Mouse (Mus musculus): Measurements from ENCODE around the gene Zbtb20. TPM values are rescaled to one million over a fixed set of nuclear protein-coding genes. Genes with fewer than 3 reads are reported as not detected.

Zbtb20 gene
- polyA plus RNA-seq, 1 experiment, result 4.0 TPM

DNA sequence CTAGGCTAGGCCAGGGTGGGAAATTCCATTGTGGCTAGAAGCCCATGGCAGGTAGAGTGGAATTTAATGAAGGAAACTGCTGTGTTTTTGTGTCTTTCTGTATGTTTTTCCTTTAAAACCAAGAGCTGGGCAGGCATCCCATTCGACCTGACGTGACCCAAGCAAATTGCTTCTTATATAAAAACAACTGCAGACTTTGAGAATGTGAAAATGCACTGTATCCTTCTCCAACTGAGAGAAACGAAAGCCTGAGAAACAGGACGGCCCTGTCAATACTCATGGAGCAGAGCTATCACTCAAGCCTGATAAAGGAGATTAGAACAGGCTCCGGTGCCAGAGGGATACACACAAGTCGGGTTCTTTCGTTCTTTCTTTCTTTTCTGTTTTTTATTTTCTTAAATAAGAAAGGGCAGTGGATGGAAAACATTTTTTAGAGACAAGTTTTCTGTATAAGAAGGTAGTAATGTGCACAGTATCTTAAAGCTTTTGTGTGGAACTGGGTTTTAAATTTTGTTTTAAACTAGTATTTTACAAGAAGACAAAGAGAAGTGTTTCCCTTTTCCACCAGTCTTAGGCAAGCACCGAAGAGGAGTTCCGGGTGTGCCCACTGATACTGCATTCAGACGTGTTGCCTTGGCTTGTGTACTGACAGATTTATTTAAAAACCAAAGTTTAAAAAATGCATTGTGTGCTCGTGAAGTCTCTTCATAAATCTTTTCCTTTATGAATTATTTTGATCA lies 458.9 kb downstream of the Zbtb20 start:
- no peaks in the 10 kb centered on the region for H3K36me3 ChIP-seq (ENCODE audit: control insufficient read depth, insufficient read depth)
- H3K79me3 ChIP-seq (ENCODE audit: low read depth), result no peaks in the 10 kb centered on the region
- H3K27me3 ChIP-seq (ENCODE audit: control insufficient read depth, insufficient read depth, insufficient read length), result no peaks in the 10 kb centered on the region
- no peak overlapping the region for H3ac ChIP-seq (ENCODE audit: control insufficient read depth, insufficient read length, low read depth)
- no peak for TF ChIP-seq FOSL1 (IDR thresholded peaks at IDR 0.05; ENCODE audit: insufficient read depth, low read length, poor library complexity, severe bottlenecking)
- no peak for TF ChIP-seq MYOD1 (IDR thresholded peaks at IDR 0.05; ENCODE audit: control insufficient read depth, insufficient read length, low read depth)
- TF ChIP-seq MYOG (IDR thresholded peaks at IDR 0.05; ENCODE audit: control insufficient read depth, extremely low read depth, insufficient read length), result no peak
- TF ChIP-seq CEBPB (IDR thresholded peaks at IDR 0.05; ENCODE audit: low read depth), result no peak
- TF ChIP-seq CTCF (IDR thresholded peaks at IDR 0.05; ENCODE audit: control insufficient read depth, insufficient read depth, insufficient read length), result no peak
- no peak for TF ChIP-seq MAX (IDR thresholded peaks at IDR 0.05)
- TF ChIP-seq USF1 (IDR thresholded peaks at IDR 0.05; ENCODE audit: low read depth), result no peak
- H3K79me2 ChIP-seq (ENCODE audit: control insufficient read depth, insufficient read depth), result no peaks in the 10 kb centered on the region
- H3K4me3 ChIP-seq (ENCODE audit: insufficient read depth, poor library complexity, severe bottlenecking), result no peak overlapping the region

DNA sequence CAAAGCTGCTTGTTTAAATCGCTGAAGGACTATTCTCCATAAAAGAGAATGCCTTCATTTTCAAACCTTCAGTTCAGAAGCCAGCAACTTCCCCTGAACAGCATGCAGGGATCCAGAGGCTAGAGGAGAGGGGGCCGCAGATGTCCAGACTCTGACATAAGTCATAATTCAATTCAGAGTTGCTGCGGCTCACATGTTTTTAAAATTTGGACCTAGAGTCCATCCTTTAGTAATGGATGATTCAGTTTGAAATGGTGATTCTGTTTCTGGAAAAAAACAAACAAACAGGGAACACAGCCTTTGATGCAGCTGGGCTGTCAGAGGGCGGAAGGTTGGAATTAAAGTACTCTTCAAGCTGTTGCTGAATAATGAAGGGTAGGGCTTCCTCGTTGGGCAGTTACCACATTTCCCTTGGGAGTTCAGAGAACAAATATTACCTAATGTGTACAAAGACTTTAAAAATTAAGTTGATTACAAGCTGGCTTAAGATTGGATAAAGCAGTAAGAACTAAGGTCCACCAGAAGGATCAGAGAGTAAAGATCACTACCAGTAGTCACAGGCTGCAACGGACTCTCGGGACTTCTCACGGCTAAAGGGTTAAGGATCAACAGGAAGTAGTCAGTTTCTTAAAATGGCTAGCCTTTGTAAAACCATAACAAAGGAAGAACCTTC lies 459.6 kb downstream of the Zbtb20 start:
- H3K79me2 ChIP-seq (ENCODE audit: control insufficient read depth, insufficient read depth), result no peaks in the 10 kb centered on the region
- H3K4me3 ChIP-seq (ENCODE audit: insufficient read depth, poor library complexity, severe bottlenecking), result no peak overlapping the region
- no peak overlapping the region for H3ac ChIP-seq (ENCODE audit: control insufficient read depth, insufficient read length, low read depth)
- H3K79me3 ChIP-seq (ENCODE audit: low read depth), result no peaks in the 10 kb centered on the region
- no peak for TF ChIP-seq MYOD1 (IDR thresholded peaks at IDR 0.05; ENCODE audit: control insufficient read depth, insufficient read length, low read depth)
- TF ChIP-seq MYOG (IDR thresholded peaks at IDR 0.05; ENCODE audit: control insufficient read depth, extremely low read depth, insufficient read length), result no peak
- no peak for TF ChIP-seq MAX (IDR thresholded peaks at IDR 0.05)
- no peak for TF ChIP-seq FOSL1 (IDR thresholded peaks at IDR 0.05; ENCODE audit: insufficient read depth, low read length, poor library complexity, severe bottlenecking)
- TF ChIP-seq CTCF (IDR thresholded peaks at IDR 0.05; ENCODE audit: control insufficient read depth, insufficient read depth, insufficient read length), result no peak
- TF ChIP-seq CEBPB (IDR thresholded peaks at IDR 0.05; ENCODE audit: low read depth), result no peak
- no peak for TF ChIP-seq USF1 (IDR thresholded peaks at IDR 0.05; ENCODE audit: low read depth)
- H3K36me3 ChIP-seq (ENCODE audit: control insufficient read depth, insufficient read depth), result no peaks in the 10 kb centered on the region
- no peaks in the 10 kb centered on the region for H3K27me3 ChIP-seq (ENCODE audit: control insufficient read depth, insufficient read depth, insufficient read length)

DNA sequence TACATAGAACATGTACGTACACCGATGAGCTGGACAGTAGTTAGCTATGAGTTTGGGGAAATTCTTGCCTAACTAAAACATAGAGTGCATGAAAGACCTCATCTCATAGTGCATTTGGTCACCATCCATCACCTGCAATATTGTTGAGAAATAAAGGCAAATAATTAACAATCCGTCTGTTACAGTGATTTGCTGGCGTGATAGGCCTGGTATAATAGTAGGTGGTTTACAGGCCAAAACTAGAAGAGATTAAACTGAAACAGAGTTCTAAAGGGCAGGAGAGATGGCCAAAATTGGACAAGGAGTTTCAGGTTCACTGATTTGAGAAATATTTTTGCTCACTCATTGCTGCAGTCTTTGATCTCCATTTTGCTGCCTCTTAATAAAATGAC lies 460.1 kb downstream of the Zbtb20 start:
- Histone ChIP-seq H3K79me3 (ENCODE audit: low read depth) (no peaks in the 10 kb centered on the region), H3K4me3 (ENCODE audit: insufficient read depth, poor library complexity, severe bottlenecking) (no peak overlapping the region), H3K79me2 (ENCODE audit: control insufficient read depth, insufficient read depth) (no peaks in the 10 kb centered on the region), H3K36me3 (ENCODE audit: control insufficient read depth, insufficient read depth) (no peaks in the 10 kb centered on the region), H3ac (ENCODE audit: control insufficient read depth, insufficient read length, low read depth) (no peak overlapping the region), H3K27me3 (ENCODE audit: control insufficient read depth, insufficient read depth, insufficient read length) (no peaks in the 10 kb centered on the region)
- TF ChIP-seq FOSL1 (IDR thresholded peaks at IDR 0.05; ENCODE audit: insufficient read depth, low read length, poor library complexity, severe bottlenecking), result no peak
- TF ChIP-seq USF1 (IDR thresholded peaks at IDR 0.05; ENCODE audit: low read depth), result no peak
- TF ChIP-seq MYOG (IDR thresholded peaks at IDR 0.05; ENCODE audit: control insufficient read depth, extremely low read depth, insufficient read length), result no peak
- no peak for TF ChIP-seq CEBPB (IDR thresholded peaks at IDR 0.05; ENCODE audit: low read depth)

DNA sequence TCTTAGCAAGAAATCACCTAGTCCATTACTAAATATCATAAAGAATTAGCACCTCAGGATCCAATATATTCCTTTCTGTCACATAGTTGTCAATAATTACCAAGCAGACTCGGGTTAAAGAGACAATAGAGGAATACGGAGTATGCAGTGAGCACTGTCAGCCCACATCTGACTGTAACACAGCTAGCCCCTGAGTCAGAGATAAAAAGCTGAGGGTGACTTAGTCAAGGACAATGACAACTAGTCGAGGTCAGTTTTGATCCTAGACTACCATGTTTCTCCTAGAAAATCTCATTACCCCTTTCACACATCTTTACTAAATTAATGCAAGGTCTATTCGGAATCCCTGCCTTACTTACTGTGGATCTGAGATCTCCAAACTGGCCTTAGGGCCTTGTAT lies 465.0 kb downstream of the Zbtb20 start:
- no peaks in the 10 kb centered on the region for H3K79me2 ChIP-seq (ENCODE audit: control insufficient read depth, insufficient read depth)
- TF ChIP-seq MYOG (IDR thresholded peaks at IDR 0.05; ENCODE audit: control insufficient read depth, extremely low read depth, insufficient read length) (no peak), MYOD1 (IDR thresholded peaks at IDR 0.05; ENCODE audit: control insufficient read depth, insufficient read length, low read depth) (no peak), MAX (IDR thresholded peaks at IDR 0.05) (no peak), CTCF (IDR thresholded peaks at IDR 0.05; ENCODE audit: control insufficient read depth, insufficient read depth, insufficient read length) (no peak), USF1 (IDR thresholded peaks at IDR 0.05; ENCODE audit: low read depth) (no peak), FOSL1 (IDR thresholded peaks at IDR 0.05; ENCODE audit: insufficient read depth, low read length, poor library complexity, severe bottlenecking) (no peak), CEBPB (IDR thresholded peaks at IDR 0.05; ENCODE audit: low read depth) (no peak)
- no peak overlapping the region for H3ac ChIP-seq (ENCODE audit: control insufficient read depth, insufficient read length, low read depth)
- H3K27me3 ChIP-seq (ENCODE audit: control insufficient read depth, insufficient read depth, insufficient read length), result no peaks in the 10 kb centered on the region
- H3K4me3 ChIP-seq (ENCODE audit: insufficient read depth, poor library complexity, severe bottlenecking), result no peak overlapping the region
- no peaks in the 10 kb centered on the region for H3K36me3 ChIP-seq (ENCODE audit: control insufficient read depth, insufficient read depth)
- no peaks in the 10 kb centered on the region for H3K79me3 ChIP-seq (ENCODE audit: low read depth)

DNA sequence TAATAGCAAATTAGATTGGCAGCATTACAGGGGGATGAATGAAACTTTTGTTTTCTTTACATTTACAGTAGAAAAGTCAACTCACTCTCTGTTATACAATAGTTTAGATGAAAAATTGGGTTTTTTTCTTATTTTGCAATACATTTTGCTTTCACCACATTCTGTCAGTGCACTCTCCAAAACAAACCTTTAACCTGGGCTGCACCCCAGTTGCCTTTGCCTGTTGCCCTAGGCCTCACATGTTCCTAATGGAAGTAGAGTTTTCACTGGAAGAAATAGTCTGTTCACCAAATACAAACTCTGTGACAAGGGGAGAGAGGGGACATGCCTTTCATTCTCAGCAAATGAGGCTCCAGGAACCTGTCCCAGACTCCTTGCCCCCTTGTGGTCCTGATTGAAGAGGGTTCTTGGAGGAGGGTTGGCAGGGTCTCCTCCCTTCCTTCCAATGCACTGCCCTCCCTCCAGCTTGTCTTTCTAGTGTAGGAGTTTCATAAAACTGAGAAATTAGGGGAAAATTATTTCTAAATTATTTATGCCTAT lies 466.3 kb downstream of the Zbtb20 start:
- H3K79me3 ChIP-seq (ENCODE audit: low read depth), result no peaks in the 10 kb centered on the region
- TF ChIP-seq CTCF (IDR thresholded peaks at IDR 0.05; ENCODE audit: control insufficient read depth, insufficient read depth, insufficient read length) (no peak), MYOG (IDR thresholded peaks at IDR 0.05; ENCODE audit: control insufficient read depth, extremely low read depth, insufficient read length) (no peak), CEBPB (IDR thresholded peaks at IDR 0.05; ENCODE audit: low read depth) (no peak), MAX (IDR thresholded peaks at IDR 0.05) (no peak), FOSL1 (IDR thresholded peaks at IDR 0.05; ENCODE audit: insufficient read depth, low read length, poor library complexity, severe bottlenecking) (no peak), USF1 (IDR thresholded peaks at IDR 0.05; ENCODE audit: low read depth) (no peak), MYOD1 (IDR thresholded peaks at IDR 0.05; ENCODE audit: control insufficient read depth, insufficient read length, low read depth) (no peak)

More for the DNA sequence above, 466.3 kb downstream of the Zbtb20 start:
- no peaks in the 10 kb centered on the region for H3K27me3 ChIP-seq (ENCODE audit: control insufficient read depth, insufficient read depth, insufficient read length)
- no peaks in the 10 kb centered on the region for H3K79me2 ChIP-seq (ENCODE audit: control insufficient read depth, insufficient read depth)
- no peak overlapping the region for H3K4me3 ChIP-seq (ENCODE audit: insufficient read depth, poor library complexity, severe bottlenecking)
- H3ac ChIP-seq (ENCODE audit: control insufficient read depth, insufficient read length, low read depth), result no peak overlapping the region
- no peaks in the 10 kb centered on the region for H3K36me3 ChIP-seq (ENCODE audit: control insufficient read depth, insufficient read depth)

Measured in C2C12 (cell line).